Mouse (Mus musculus): ENCODE results near the gene Tsc2. TPM values are rescaled to one million over a fixed set of nuclear protein-coding genes. Genes with fewer than 3 reads are reported as not detected.

The Tsc2 gene
- polyA plus RNA-seq, 1 experiment, result 51.1 TPM

GRCm38 (mm10) chr17:24633831-24634230, 1.4 kb upstream of the Tsc2 start:
- Histone ChIP-seq H3K4me1 (ENCODE audit: control insufficient read depth, insufficient read depth, low read length) (no peaks in the 10 kb centered on the region), H3K27ac (ENCODE audit: insufficient read depth, low read length) (no peak overlapping the region), H3K9me3 (replicated peaks; ENCODE audit: control insufficient read depth, insufficient read depth, low read length, poor library complexity, severe bottlenecking) (no peaks in the 10 kb centered on the region), H3K4me3 (ENCODE audit: low read depth, low read length) (no peak overlapping the region), H3K9ac (ENCODE audit: low read depth, poor library complexity, severe bottlenecking) (no peak overlapping the region), H3K27me3 (ENCODE audit: control insufficient read depth, insufficient read depth, low read length, poor library complexity, severe bottlenecking) (no peaks in the 10 kb centered on the region), H3K36me3 (ENCODE audit: control insufficient read depth, insufficient read depth, low read length, poor library complexity, severe bottlenecking) (no peaks in the 10 kb centered on the region)
- no peak for TF ChIP-seq POLR2A (IDR thresholded peaks at IDR 0.05; ENCODE audit: insufficient read depth, low read length)
- no peak for TF ChIP-seq EP300 (IDR thresholded peaks at IDR 0.05; ENCODE audit: insufficient read depth, low read depth, low read length)
- no peak for TF ChIP-seq CTCF (IDR thresholded peaks at IDR 0.05; ENCODE audit: low read depth, low read length)

- Histone ChIP-seq H3K4me3 (ENCODE audit: low read depth, low read length) (peak overlapping the region; percentile 85), H3K9me3 (replicated peaks; ENCODE audit: control insufficient read depth, insufficient read depth, low read length, poor library complexity, severe bottlenecking) (no peaks in the 10 kb centered on the region), H3K36me3 (ENCODE audit: control insufficient read depth, insufficient read depth, low read length, poor library complexity, severe bottlenecking) (peaks cover 3% of the 10 kb centered on the region; the same call in 1 of the 2 replicates), H3K27me3 (ENCODE audit: control insufficient read depth, insufficient read depth, low read length, poor library complexity, severe bottlenecking) (no peaks in the 10 kb centered on the region), H3K27ac (ENCODE audit: insufficient read depth, low read length) (0 out of 2 replicates have a peak overlapping the region, but pooled peaks have one; percentile 9), H3K4me1 (ENCODE audit: control insufficient read depth, insufficient read depth, low read length) (no peaks in the 10 kb centered on the region), H3K9ac (ENCODE audit: low read depth, poor library complexity, severe bottlenecking) (peak overlapping the region; percentile 63)
- no peak for TF ChIP-seq CTCF (IDR thresholded peaks at IDR 0.05; ENCODE audit: low read depth, low read length)
These were observed 501 bp upstream of the Tsc2 start for GRCm38 (mm10) chr17:24632813-24633449.

DNA sequence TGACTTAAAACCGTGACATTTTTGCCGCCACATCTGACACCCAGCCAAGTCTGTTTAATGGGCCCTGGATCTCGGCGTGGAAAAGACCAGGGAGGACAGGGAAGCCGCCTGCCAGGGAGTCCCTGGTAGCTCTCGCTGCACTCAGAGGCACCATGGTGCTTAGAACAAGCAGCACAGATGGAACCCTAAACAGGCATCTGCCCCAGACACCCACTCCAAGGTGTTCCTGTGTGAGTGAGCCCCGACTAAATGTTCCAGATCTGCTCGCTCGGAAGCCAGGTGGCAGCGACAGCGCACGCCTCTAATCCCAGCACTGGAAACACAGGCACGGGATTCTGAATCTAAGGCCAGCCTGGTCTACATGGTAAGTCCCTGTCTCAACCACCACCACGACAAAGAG, 2.4 kb downstream of the Tsc2 start:
- H3K4me3 ChIP-seq (ENCODE audit: low read depth, low read length), result no peak overlapping the region
- H3K36me3 ChIP-seq (ENCODE audit: control insufficient read depth, insufficient read depth, low read length, poor library complexity, severe bottlenecking), result peaks cover 3% of the 10 kb centered on the region
- no peaks in the 10 kb centered on the region for H3K4me1 ChIP-seq (ENCODE audit: control insufficient read depth, insufficient read depth, low read length)
- H3K9me3 ChIP-seq (replicated peaks; ENCODE audit: control insufficient read depth, insufficient read depth, low read length, poor library complexity, severe bottlenecking), result no peaks in the 10 kb centered on the region
- no peak overlapping the region for H3K9ac ChIP-seq (ENCODE audit: low read depth, poor library complexity, severe bottlenecking)
- no peak overlapping the region for H3K27ac ChIP-seq (ENCODE audit: insufficient read depth, low read length)
- no peaks in the 10 kb centered on the region for H3K27me3 ChIP-seq (ENCODE audit: control insufficient read depth, insufficient read depth, low read length, poor library complexity, severe bottlenecking)
- TF ChIP-seq CTCF (IDR thresholded peaks at IDR 0.05; ENCODE audit: low read depth, low read length), result no peak
- TF ChIP-seq EP300 (IDR thresholded peaks at IDR 0.05; ENCODE audit: insufficient read depth, low read depth, low read length), result no peak
- no peak for TF ChIP-seq POLR2A (IDR thresholded peaks at IDR 0.05; ENCODE audit: insufficient read depth, low read length)

DNA sequence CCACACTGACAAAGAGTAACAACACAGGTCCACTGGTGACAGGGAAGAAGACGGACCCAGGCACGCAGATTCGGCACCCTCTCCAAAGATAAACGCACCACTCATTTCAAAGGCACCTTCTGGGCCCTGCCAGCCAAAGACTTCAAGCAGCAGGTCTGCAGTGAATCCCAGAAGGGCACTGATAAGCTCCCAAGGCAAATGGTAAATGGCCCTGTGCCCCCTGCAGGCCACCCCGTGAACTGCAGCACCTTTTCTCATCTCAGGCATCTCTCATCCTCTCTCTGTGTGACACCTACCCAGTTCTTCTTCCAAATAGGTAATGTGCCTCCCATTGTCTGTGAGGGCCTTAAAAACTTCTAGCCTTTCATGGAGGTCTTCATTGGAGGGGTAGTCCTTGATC, 3.8 kb downstream of the Tsc2 start:
- Histone ChIP-seq H3K27ac (ENCODE audit: insufficient read depth, low read length) (no peak overlapping the region), H3K4me1 (ENCODE audit: control insufficient read depth, insufficient read depth, low read length) (no peaks in the 10 kb centered on the region), H3K9me3 (replicated peaks; ENCODE audit: control insufficient read depth, insufficient read depth, low read length, poor library complexity, severe bottlenecking) (no peaks in the 10 kb centered on the region), H3K36me3 (ENCODE audit: control insufficient read depth, insufficient read depth, low read length, poor library complexity, severe bottlenecking) (peaks cover 3% of the 10 kb centered on the region), H3K9ac (ENCODE audit: low read depth, poor library complexity, severe bottlenecking) (no peak overlapping the region), H3K27me3 (ENCODE audit: control insufficient read depth, insufficient read depth, low read length, poor library complexity, severe bottlenecking) (no peaks in the 10 kb centered on the region), H3K4me3 (ENCODE audit: low read depth, low read length) (no peak overlapping the region)
- no peak for TF ChIP-seq EP300 (IDR thresholded peaks at IDR 0.05; ENCODE audit: insufficient read depth, low read depth, low read length)
- TF ChIP-seq CTCF (IDR thresholded peaks at IDR 0.05; ENCODE audit: low read depth, low read length), result peak; percentile 87

DNA sequence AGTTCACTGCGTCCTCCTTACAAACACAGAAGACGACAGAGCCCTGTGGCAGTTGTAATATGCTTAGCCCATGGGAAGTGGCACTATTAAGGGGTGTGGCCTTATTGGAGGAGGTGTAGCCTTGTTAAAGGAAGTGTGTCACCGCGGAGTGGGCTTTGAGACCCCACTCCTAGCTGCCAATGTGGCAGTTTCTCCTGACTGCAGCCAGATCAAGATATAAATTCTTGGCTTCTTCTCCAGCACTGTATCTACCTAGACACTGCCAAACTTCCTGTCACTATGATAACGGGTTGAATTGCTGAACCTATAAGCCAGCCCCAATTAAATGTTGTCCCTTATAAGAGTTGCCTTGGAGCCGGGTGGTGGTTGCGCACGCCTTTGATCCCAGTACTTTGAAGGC, 7.0 kb downstream of the Tsc2 start:
- TF ChIP-seq POLR2A (IDR thresholded peaks at IDR 0.05; ENCODE audit: insufficient read depth, low read length) (no peak), CTCF (IDR thresholded peaks at IDR 0.05; ENCODE audit: low read depth, low read length) (no peak), EP300 (IDR thresholded peaks at IDR 0.05; ENCODE audit: insufficient read depth, low read depth, low read length) (no peak)
- peaks cover 8% of the 10 kb centered on the region for H3K36me3 ChIP-seq (ENCODE audit: control insufficient read depth, insufficient read depth, low read length, poor library complexity, severe bottlenecking)

GRCm38 (mm10) chr17:24617561-24618194, 14.8 kb downstream of the Tsc2 start:
- no peaks in the 10 kb centered on the region for H3K9me3 ChIP-seq (replicated peaks; ENCODE audit: control insufficient read depth, insufficient read depth, low read length, poor library complexity, severe bottlenecking)
- no peak overlapping the region for H3K4me3 ChIP-seq (ENCODE audit: low read depth, low read length)
- H3K4me1 ChIP-seq (ENCODE audit: control insufficient read depth, insufficient read depth, low read length), result no peaks in the 10 kb centered on the region
- H3K27ac ChIP-seq (ENCODE audit: insufficient read depth, low read length), result 0 out of 2 replicates have a peak overlapping the region, but pooled peaks have one; percentile 13
- H3K27me3 ChIP-seq (ENCODE audit: control insufficient read depth, insufficient read depth, low read length, poor library complexity, severe bottlenecking), result no peaks in the 10 kb centered on the region
- peaks cover 15% of the 10 kb centered on the region; the same call in 1 of the 2 replicates for H3K36me3 ChIP-seq (ENCODE audit: control insufficient read depth, insufficient read depth, low read length, poor library complexity, severe bottlenecking)
- H3K9ac ChIP-seq (ENCODE audit: low read depth, poor library complexity, severe bottlenecking), result no peak overlapping the region
- TF ChIP-seq CTCF (IDR thresholded peaks at IDR 0.05; ENCODE audit: low read depth, low read length), result no peak
- TF ChIP-seq POLR2A (IDR thresholded peaks at IDR 0.05; ENCODE audit: insufficient read depth, low read length), result no peak
- TF ChIP-seq EP300 (IDR thresholded peaks at IDR 0.05; ENCODE audit: insufficient read depth, low read depth, low read length), result no peak

More for the DNA sequence above, 7.0 kb downstream of the Tsc2 start:
- Histone ChIP-seq H3K4me3 (ENCODE audit: low read depth, low read length) (no peak overlapping the region), H3K9me3 (replicated peaks; ENCODE audit: control insufficient read depth, insufficient read depth, low read length, poor library complexity, severe bottlenecking) (no peaks in the 10 kb centered on the region), H3K27ac (ENCODE audit: insufficient read depth, low read length) (no peak overlapping the region), H3K27me3 (ENCODE audit: control insufficient read depth, insufficient read depth, low read length, poor library complexity, severe bottlenecking) (no peaks in the 10 kb centered on the region), H3K4me1 (ENCODE audit: control insufficient read depth, insufficient read depth, low read length) (no peaks in the 10 kb centered on the region), H3K9ac (ENCODE audit: low read depth, poor library complexity, severe bottlenecking) (no peak overlapping the region)

Data from ES-Bruce4 (cell line).